Mouse (Mus musculus) gastrocnemius, postnatal 14 days (tissue): ENCODE results near the gene Cggbp1. TPM values are rescaled to one million over a fixed set of nuclear protein-coding genes. Genes with fewer than 3 reads are reported as not detected.
"Not testable (repeated sequence)": the region's sequence is repeated elsewhere in the genome, so short reads cannot be mapped to it uniquely, and the experiment has no call there.

Experiments used
- DNase-seq: peaks from one replicate; pipeline ENCODE4 v3.0.0; 2021; ENCODE audit warnings: mixed read lengths
- intact Hi-C: fragments of 180-260 bp; cut with DNase I; formaldehyde crosslinking; loops from one replicate; pipeline ENCODE4 v1.15.1; 2025; ENCODE audit warnings: low total_unique reads
- long read RNA-seq, 2 experiments: library from polyadenylated mRNA; stranded (forward); transcript quantifications; one replicate each; pipeline ENCODE4 v2.0.0; 2021
- total RNA-seq, 2 experiments: library from RNA; stranded (reverse); gene quantifications; 2 replicates each; pipeline ENCODE4 v1.2.3; 2021

Gene Cggbp1
- total RNA-seq, result 10 to 100 TPM; 30.9 to 31.5 TPM
- long read RNA-seq, experiment 1, full-length matches to known transcripts, result 23 of 29 reads
- long read RNA-seq, experiment 1, partial matches to known transcripts, result 0 of 29 reads
- long read RNA-seq, experiment 1, other reads (novel, unspliced or antisense), result 6 of 29 reads
- long read RNA-seq, experiment 2, full-length matches to known transcripts, result 19 of 27 reads
- long read RNA-seq, experiment 2, partial matches to known transcripts, result 0 of 27 reads
- long read RNA-seq, experiment 2, other reads (novel, unspliced or antisense), result 8 of 27 reads

GRCm38 (mm10) chr16:64851563-64852362 lies at the start of gene Cggbp1, which contains the start of gene Zfp654:
Gene Cggbp1, plus strand, starts transcription at chr16:64851996.
Gene Zfp654, minus strand, starts transcription at chr16:64851652.
- DNase-seq, result peak; percentile 100
- intact Hi-C loops, result loop anchor here (10.0 kb wide), 1 partner anchor 77 kb away; the partner anchor contains the start of gene 4930453N24Rik

DNA sequence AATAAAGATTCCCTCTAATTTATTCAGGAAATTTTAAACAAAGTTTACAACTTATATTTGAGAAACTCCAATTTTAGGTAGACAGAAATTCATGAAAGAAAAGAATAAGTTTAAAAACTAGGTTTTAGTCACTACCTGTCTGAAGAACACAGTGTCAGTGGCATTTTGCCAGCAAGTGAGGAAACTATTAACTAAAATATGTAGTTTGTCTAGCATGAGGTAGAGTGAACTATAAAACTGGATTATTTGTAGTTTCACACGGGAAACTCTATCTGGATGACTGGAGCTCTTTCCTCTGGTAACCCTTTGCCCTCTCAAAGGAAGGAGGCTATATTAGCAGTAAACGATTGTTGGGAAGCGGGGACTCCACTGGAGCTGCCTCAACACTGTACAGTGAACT lies 48.8 kb upstream of the Cggbp1 start:
- no peak for DNase-seq
- intact Hi-C loops, result no loop called here

DNA sequence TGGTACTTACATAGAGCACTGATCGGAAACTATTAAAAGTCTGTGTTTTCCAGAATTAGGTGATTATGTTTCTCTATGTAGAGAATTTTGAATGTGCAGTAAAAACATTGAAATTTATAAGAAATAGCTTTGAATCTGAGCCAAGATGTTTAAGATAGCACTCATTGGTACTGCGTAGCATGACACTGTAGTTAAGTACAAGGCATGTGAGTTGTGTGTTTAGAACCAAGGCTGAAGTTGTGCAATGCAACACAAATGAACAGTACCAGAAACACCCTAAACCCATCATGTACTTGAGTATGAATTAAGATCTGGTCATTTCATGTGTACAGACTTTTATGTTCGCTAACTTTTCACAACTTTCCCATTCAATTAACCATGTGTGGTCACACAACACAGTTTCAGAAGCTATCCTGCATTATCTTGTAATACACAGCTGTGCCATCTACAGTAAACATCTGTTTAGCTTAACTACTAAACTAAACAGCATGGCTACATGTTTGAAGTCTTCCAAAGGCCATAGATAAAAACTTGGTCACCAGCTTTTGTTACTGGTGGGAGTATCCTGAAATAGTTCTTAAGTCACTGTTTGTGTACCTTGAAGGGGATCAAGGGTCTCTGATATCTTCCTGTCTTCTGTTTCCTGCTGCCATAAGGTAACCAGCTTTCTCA lies 34.6 kb upstream of the Cggbp1 start:
- intact Hi-C loops, result no loop called here
- DNase-seq, result no peak

- no peak for DNase-seq
- intact Hi-C loops, result no loop called here
Observed at GRCm38 (mm10) chr16:64823890-64824289, 27.9 kb upstream of the Cggbp1 start.

DNA sequence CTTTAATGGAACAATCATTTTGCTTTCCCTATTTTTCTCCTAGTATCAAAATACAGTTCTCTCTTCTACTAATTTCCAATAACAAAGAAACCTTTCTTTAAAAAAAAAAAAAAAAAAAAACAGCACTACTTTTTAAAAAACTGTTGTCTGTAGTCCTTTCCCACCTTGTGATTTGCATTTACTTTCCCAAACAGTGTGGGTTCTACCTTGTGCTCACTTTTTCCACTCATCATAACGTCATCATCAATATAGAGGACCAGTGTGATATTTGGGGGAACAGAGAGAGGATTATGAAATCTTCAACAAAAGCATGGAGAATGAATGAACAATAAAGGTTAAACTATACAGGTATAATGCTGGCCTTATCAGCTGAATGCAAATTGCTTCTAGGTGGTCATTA lies 27.3 kb upstream of the Cggbp1 start:
- intact Hi-C loops, result no loop called here
- no peak for DNase-seq

DNA sequence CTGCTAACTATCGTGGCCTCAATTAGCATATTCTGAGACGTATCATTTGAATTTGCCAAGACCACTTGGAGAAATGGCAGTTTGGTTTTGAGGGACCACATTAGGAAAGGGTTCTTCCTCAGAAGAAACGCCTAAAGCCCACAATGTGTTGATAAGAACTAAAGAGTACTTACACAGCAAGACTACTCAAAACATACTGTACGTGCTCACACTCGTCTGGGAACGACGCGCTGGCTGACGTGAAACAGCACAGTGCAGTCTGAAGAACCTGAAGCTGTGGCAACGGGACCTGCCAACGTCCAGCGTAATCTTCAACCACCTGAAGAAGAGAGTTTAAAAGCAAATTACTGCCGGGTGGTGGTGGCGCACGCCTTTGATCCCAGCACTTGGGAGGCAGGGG lies 21.5 kb upstream of the Cggbp1 start:
- intact Hi-C loops, result no loop called here
- no peak for DNase-seq

DNA sequence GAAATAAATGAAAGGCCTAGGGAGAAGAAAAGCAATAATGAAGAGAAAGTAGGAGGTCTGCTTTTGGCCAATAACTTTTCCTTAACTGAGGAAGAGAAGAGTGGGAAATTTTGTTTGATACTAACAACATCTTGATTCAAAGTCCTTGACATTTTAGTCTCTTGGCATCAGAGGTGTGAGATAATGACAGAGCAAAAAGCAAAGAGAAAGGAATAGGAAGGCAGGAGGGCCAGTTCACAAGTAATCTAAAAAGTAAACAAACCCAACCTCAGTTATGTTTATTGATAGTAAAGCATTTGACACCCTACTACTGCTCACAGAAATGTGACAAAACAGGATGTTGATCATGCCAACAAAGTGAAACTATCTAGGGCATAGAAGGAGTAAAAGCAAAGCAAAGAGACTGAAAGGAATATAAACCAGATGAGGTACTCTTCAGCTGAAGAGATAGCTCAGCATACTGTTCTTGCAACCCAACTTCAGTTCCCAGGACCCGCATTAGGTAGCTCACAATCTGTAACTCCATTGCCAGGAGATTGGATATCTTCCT lies 15.7 kb upstream of the Cggbp1 start:
- intact Hi-C loops, result no loop called here

GRCm38 (mm10) chr16:64836709-64837108 lies 15.1 kb upstream of the Cggbp1 start:
- intact Hi-C loops, result no loop called here
- DNase-seq, result no peak

More for the DNA sequence above, 15.7 kb upstream of the Cggbp1 start:
- DNase-seq, result no peak

- no peak for DNase-seq
- intact Hi-C loops, result no loop called here
Observed at GRCm38 (mm10) chr16:64841481-64842373, 10.1 kb upstream of the Cggbp1 start.

DNA sequence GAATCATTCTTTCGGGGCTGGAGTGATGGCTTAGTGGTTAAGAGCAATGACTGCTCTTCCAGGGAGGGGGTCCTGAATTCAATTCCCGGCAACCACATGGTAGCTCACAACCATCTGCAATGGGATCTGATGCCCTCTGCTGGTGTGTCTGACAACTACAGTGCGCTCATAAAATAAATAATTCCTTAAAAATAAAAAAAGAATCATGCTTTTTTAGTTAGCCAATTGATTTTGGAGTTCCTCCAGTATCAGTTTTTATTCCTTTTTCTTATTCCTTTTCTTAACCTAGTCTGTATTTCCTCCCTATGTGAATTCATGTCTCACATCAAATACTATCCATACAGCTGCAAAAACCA lies 9.4 kb upstream of the Cggbp1 start:
- intact Hi-C loops, result no loop called here
- DNase-seq, result no peak

GRCm38 (mm10) chr16:64845947-64846346 lies 5.8 kb upstream of the Cggbp1 start:
- DNase-seq, result no peak
- intact Hi-C loops, result no loop called here

DNA sequence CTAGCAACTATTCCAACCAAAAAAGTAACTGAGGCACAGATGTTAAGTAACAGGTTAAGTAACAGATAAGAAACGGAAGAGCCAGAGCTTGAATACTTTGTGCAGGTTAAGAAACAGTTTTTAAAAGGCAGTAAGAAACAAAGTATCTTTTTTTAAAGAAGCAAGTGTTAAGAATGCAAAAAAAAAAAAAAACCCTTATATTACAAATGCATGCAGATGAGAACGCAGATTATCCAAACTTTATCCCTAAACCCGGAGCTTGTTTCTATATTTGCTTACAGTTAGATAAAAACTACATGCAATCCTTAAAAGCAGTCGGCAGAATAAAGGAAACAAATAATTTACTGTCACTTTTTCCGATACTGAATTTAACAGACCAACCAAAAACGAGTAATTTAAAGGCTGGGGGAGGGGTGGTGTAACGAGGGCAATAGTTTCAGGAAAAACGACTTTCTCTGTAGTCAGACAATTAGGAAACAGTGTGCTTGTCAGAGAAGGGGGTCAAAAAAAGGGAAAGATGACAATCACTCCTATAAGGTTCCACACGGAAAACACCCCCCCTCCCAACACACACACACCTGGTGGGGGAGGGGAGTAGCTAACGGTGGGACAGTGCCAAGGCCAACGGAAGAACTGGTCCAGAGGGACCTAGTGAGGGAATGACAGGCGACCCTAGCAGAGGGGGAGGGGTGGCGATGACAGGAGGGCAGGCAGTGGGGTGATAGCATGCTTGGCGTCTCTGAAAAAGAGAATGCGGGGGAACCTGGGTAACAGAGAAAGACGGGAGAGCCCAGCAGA lies 1.3 kb upstream of the Cggbp1 start:
- DNase-seq, result peak; percentile 40
- intact Hi-C loops, result loop anchor here (10.0 kb wide), 1 partner anchor 76 kb away; the partner anchor contains the start of gene 4930453N24Rik

DNA sequence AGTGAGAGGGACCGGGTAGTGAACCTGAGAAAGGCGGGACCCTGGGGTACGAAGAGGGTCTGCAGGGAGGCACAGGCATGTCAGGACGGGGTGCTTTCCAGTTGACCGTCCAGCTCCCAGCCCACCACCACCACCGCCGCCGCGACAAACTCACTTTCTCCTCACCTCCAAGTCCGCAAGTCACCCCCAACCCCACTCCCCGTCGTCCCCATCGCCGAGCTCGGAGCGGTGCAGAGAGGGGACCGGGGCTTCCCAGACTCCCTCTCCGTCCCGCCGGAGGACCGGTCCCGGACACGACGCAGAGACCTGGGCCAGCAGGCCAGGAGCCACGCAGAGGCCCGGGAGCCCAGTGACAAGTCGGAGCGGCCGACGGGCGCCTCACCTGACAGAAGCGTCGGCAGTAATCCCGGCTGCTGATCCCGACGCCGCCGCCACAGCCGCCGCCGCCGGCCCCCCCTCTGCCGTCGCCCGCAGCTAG lies 672 bp upstream of the Cggbp1 start:
- no peak for DNase-seq
- intact Hi-C loops, result loop anchor here (10.0 kb wide), 1 partner anchor 76 kb away; the partner anchor contains the start of gene 4930453N24Rik

DNA sequence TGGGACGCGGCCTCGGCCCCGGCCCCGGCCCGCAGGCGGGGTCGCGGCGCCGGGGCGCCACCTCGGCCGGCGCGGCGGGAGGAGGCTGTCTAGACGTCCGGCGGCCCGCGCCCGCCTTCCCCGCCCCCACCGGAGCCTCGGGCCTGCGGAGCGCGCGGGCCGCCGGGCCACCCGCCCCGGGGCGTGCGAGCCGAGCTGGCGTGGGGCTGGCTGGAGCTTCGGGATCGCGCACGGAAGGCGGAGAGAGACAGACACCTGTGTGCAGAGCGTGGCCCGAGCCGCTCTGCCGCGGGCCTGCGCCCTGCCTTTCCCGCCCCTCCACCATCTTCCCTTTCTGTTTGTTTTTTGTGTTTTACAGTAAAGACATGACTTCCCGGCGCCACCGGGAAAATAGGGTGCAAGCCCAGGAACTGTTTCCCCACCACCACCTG lies 660 bp downstream of the Cggbp1 start:
- DNase-seq, result peak; percentile 58
- intact Hi-C loops, result loop anchor here (10.0 kb wide), 1 partner anchor 78 kb away; the partner anchor contains the start of gene 4930453N24Rik

DNA sequence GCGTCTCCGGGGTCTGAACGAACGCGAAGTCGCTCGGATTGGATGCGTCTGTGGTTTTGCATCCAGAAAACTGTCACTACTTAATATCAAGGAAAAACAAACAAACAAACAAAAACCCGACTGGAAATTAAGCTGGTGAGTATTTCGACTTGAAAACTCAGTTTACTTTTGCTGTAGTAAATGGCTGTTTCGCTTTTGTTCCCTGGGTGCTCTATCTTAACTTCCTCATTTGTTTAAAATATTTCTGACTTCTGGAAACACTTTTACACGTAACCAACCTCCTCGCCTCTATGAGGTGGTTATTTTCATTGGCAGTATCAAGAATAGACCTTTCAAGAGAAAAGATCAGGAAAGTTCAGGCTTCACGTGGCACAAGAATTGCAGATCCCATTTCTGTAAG lies 1.1 kb downstream of the Cggbp1 start:
- intact Hi-C loops, result loop anchor here (10.0 kb wide), 1 partner anchor 78 kb away; the partner anchor contains the start of gene 4930453N24Rik
- no peak for DNase-seq

DNA sequence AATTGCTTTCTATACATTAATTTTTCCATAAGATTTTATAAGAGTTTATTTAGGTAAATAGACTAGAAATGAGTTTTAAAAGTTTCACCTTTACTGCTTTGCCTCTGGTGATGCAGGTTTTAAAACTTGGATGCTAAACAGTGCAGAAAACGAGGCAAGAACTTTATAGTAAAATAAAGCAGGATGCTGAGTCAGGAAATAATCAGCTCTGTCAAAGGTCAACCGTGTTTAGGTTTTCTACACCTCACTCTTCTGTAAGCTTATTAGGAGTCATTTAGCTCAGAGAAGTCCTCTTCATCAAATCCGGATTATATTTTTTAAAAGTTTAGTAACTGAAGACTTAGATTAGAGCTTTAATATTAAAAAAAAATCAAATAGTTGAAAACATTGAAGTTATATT lies 5.2 kb downstream of the Cggbp1 start:
- intact Hi-C loops, result loop anchor here (10.0 kb wide), 1 partner anchor 82 kb away; the partner anchor contains the start of gene 4930453N24Rik
- DNase-seq, result no peak

DNA sequence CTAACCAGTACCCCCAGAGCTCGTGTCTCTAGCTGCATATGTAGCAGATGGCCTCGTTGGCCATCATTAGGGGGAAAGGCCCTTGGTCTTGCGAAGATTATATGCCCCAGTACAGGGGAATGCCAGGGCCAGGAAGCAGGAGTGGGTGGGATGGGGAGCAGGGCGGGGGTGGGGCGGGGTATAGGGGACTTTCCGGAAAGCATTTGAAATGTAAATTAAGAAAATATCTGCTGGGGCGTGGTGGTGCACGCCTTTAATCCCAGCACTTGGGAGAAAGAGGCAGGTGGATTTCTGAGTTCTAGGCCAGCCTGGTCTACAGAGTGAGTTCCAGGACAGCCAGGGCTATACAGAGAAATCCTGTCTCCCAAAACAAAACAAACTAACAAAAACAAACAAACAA lies 14.0 kb downstream of the Cggbp1 start:
- intact Hi-C loops, DNase-seq: not testable (repeated sequence)

GRCm38 (mm10) chr16:64868613-64869012 lies 16.8 kb downstream of the Cggbp1 start:
- intact Hi-C loops, result no loop called here
- DNase-seq, result no peak
